Mouse (Mus musculus) forebrain, embryonic 14.5 days (tissue): Measurements from ENCODE around the gene Zfp811. TPM values are rescaled to one million over a fixed set of nuclear protein-coding genes. Genes with fewer than 3 reads are reported as not detected.

Experiments used
- ATAC-seq: fragments of 200-750 bp; cut with Nextera tagmentation; 2 replicates; pipeline ENCODE4 v1.8.0; 2017; ENCODE audit warnings: mild to moderate bottlenecking, moderate library complexity
- DNase-seq: peaks from one replicate; pipeline ENCODE4 v3.0.0-alpha.2; 2015; ENCODE audit warnings: low spot score
- H3K27ac ChIP-seq: fragments of 300-500 bp; sonication (generic); 2 replicates; pipeline ENCODE4 v1.5.1; 2014; ENCODE audit warnings: low read depth, mild to moderate bottlenecking, control low read depth, low read length, moderate library complexity
- H3K27me3 ChIP-seq: fragments of 300-500 bp; sonication (generic); replicated peaks from 2 replicates; pipeline ENCODE4 v1.6.1; 2014; ENCODE audit warnings: low read length, control low read depth, mixed read lengths; ENCODE audit not compliant: control insufficient read depth, insufficient read depth
- H3K36me3 ChIP-seq: fragments of 300-500 bp; sonication (generic); 2 replicates; pipeline ENCODE4 v1.6.1; 2014; ENCODE audit warnings: low read length, control low read depth; ENCODE audit not compliant: control insufficient read depth, insufficient read depth
- H3K4me1 ChIP-seq: fragments of 300-500 bp; sonication (generic); 2 replicates; pipeline ENCODE4 v1.6.1; 2014; ENCODE audit warnings: antibody characterized with exemption, low read length, control low read depth; ENCODE audit not compliant: control insufficient read depth, insufficient read depth
- H3K4me2 ChIP-seq: fragments of 300-500 bp; sonication (generic); 2 replicates; pipeline ENCODE4 v1.6.1; 2014; ENCODE audit warnings: mild to moderate bottlenecking, control low read depth, low read length
- H3K4me3 ChIP-seq: fragments of 300-500 bp; sonication (generic); 2 replicates; pipeline ENCODE4 v1.5.1; 2014; ENCODE audit warnings: low read depth, low read length, control low read depth
- H3K9ac ChIP-seq: fragments of 300-500 bp; sonication (generic); 2 replicates; pipeline ENCODE4 v1.6.1; 2014; ENCODE audit warnings: mild to moderate bottlenecking, low read length, control low read depth, moderate library complexity
- H3K9me3 ChIP-seq: fragments of 300-500 bp; sonication (generic); replicated peaks from 2 replicates; pipeline ENCODE4 v1.6.1; 2016; ENCODE audit warnings: low read length, control low read depth, mixed read lengths; ENCODE audit not compliant: control insufficient read depth
- WGBS: fragments of 180-500 bp; shearing (Covaris S2); extraction: QIAGEN DNeasy Blood & Tissue Kit; methylation state at CpG from one replicate; pipeline ENCODE4 v1.1.7; 2014; 5-methylcytosine and 5-hydroxymethylcytosine counted together
- polyA plus RNA-seq: library from polyadenylated mRNA; unstranded; fragments of >200 nt; fragmentation: Nextera tagmentation; extraction: Ambion mirVana; gene quantifications from 2 replicates; pipeline ENCODE4 v1.2.1, GENCODE M21; 2014

Gene Zfp811
- polyA plus RNA-seq, 1 experiment from 2014 or later: 22.2 TPM

DNA sequence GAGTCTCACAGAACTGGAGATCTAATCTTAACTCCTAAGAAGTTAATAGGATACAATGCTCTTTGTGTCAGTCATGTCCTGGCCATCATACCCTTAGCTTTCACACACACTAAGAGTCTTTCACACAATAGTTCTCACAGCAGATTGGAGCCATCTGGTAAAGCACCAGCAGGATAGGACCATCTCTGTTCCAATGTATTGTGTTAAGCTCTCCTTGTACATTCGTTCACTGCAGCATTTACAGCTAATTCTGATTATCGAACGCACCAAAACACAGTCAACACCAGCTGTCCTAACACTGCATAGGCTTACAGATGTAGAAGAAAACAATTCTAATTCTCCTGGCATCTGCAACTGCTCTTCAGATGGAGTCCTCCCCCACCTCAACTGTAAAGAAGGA is 32.2 kb downstream of the Zfp811 start:
- no peaks in the 10 kb centered on the region for H3K27me3 ChIP-seq
- WGBS: 86% methylated on average over 3 of the region's 3 CpGs
- no peak overlapping the region for H3K4me2 ChIP-seq
- no peaks in the 10 kb centered on the region for H3K4me1 ChIP-seq
- ATAC-seq (no peak), DNase-seq (no peak)
- H3K36me3 ChIP-seq: peaks cover 55% of the 10 kb centered on the region
- no peak overlapping the region for H3K27ac ChIP-seq
- H3K9me3 ChIP-seq: no peaks in the 10 kb centered on the region
- no peak overlapping the region for H3K4me3 ChIP-seq
- H3K9ac ChIP-seq: no peak overlapping the region

DNA sequence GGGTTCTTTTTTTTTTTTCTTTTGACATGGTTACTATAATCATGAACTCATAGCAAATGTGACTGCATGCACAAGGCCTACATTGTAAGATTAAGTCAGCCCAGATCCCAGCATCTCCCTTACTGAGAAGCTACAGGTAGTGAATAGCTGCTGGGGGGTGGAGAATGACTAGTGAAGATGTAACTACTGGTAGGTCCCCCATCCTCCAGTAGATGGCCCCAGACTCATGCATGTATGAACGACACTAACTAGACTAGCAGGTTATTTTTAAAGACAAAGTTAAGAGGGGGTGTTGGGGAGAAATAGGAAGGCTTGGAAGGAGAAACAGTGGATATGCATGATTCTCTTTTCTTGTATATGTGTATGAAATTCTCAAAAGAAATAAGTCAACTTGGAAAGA is 38.5 kb downstream of the Zfp811 start:
- Histone ChIP-seq H3K36me3 (peaks cover 73% of the 10 kb centered on the region), H3K4me1 (no peaks in the 10 kb centered on the region), H3K9me3 (peaks cover 5% of the 10 kb centered on the region; the same call in 1 of the 2 replicates), H3K27ac (no peak overlapping the region), H3K4me3 (no peak overlapping the region), H3K9ac (no peak overlapping the region), H3K4me2 (no peak overlapping the region), H3K27me3 (no peaks in the 10 kb centered on the region)
- no peak for DNase-seq
- no peak for ATAC-seq
- WGBS: 91% methylated on average over 1 of the region's 1 CpGs

GRCm38 (mm10) chr17:32766422-32766821 is 43.3 kb downstream of the Zfp811 start:
- WGBS: 98% methylated on average over 2 of the region's 2 CpGs
- no peak for DNase-seq
- no peaks in the 10 kb centered on the region for H3K27me3 ChIP-seq
- ATAC-seq: no peak
- peaks cover 40% of the 10 kb centered on the region for H3K36me3 ChIP-seq
- H3K4me3 ChIP-seq: no peak overlapping the region
- peaks cover 8% of the 10 kb centered on the region; the same call in 1 of the 2 replicates for H3K9me3 ChIP-seq
- no peak overlapping the region for H3K9ac ChIP-seq
- H3K4me1 ChIP-seq: no peaks in the 10 kb centered on the region
- no peak overlapping the region for H3K27ac ChIP-seq
- H3K4me2 ChIP-seq: no peak overlapping the region

DNA sequence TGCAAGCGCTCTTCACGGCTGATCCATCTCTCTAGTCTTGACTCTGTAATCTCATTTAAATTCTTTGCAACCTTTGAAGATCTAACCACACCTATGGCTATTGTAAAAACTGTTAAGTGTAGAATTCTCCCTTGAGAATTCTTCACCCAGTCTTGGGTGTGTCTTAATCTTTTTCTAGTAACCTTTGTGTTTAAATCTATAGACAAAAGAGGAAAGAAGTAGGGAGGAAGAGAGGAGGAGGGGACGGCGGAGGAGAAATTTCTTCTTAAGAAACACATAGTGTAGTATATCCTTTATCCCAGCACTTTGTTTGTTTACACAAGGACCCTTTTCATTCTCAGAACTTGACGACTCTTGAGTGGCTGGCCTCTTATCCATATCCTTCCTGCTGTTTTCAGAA is 52.4 kb downstream of the Zfp811 start:
- Histone ChIP-seq H3K4me3 (no peak overlapping the region), H3K4me1 (no peaks in the 10 kb centered on the region), H3K9me3 (no peaks in the 10 kb centered on the region), H3K9ac (no peak overlapping the region), H3K27me3 (no peaks in the 10 kb centered on the region), H3K27ac (no peak overlapping the region), H3K4me2 (no peak overlapping the region), H3K36me3 (no peaks in the 10 kb centered on the region)
- DNase-seq (no peak), ATAC-seq (no peak)
- WGBS: 67% methylated on average over 5 of the region's 5 CpGs

DNA sequence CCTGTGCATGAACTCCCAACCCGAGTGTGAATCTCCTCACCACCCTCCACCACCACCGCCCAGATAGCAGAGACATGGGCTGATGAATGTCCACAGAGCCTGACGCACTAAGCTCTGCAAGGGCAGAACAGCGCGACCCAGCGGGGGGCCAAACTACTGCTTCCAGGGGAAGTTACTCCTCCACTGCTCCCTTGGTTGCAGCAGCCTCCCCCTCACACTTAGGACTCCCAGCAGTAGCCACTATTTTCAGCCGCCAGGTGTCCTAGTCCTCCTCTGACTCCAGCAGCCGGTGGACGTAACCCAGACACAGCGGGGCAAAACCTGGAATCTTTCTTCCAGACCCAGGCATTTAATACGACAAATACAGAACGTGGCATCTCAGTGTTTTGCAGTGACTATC is 56.1 kb downstream of the Zfp811 start:
- Histone ChIP-seq H3K9me3 (no peaks in the 10 kb centered on the region), H3K27me3 (no peaks in the 10 kb centered on the region), H3K4me3 (no peak overlapping the region), H3K9ac (no peak overlapping the region), H3K4me1 (no peaks in the 10 kb centered on the region), H3K36me3 (no peaks in the 10 kb centered on the region), H3K4me2 (no peak overlapping the region), H3K27ac (no peak overlapping the region)
- ATAC-seq: no peak
- WGBS: 19% methylated on average over 12 of the region's 12 CpGs
- DNase-seq: peak; percentile 10

GRCm38 (mm10) chr17:32752813-32753360 is 56.8 kb downstream of the Zfp811 start:
- ATAC-seq (no peak), DNase-seq (no peak)
- no peak overlapping the region for H3K4me3 ChIP-seq
- WGBS: 75% methylated on average over 6 of the region's 6 CpGs
- no peaks in the 10 kb centered on the region for H3K4me1 ChIP-seq
- H3K27me3 ChIP-seq: no peaks in the 10 kb centered on the region
- no peak overlapping the region for H3K27ac ChIP-seq
- H3K9me3 ChIP-seq: no peaks in the 10 kb centered on the region
- no peaks in the 10 kb centered on the region for H3K36me3 ChIP-seq
- no peak overlapping the region for H3K4me2 ChIP-seq
- no peak overlapping the region for H3K9ac ChIP-seq

GRCm38 (mm10) chr17:32750611-32751010 is 59.1 kb downstream of the Zfp811 start:
- no peaks in the 10 kb centered on the region for H3K27me3 ChIP-seq
- no peaks in the 10 kb centered on the region for H3K4me1 ChIP-seq
- no peak overlapping the region for H3K4me2 ChIP-seq
- WGBS: 57% methylated on average over 5 of the region's 5 CpGs
- no peak overlapping the region for H3K9ac ChIP-seq
- H3K4me3 ChIP-seq: no peak overlapping the region
- no peak for ATAC-seq
- H3K36me3 ChIP-seq: no peaks in the 10 kb centered on the region
- DNase-seq: no peak
- H3K9me3 ChIP-seq: no peaks in the 10 kb centered on the region
- no peak overlapping the region for H3K27ac ChIP-seq

Other genes with a start within 250 kb of the Zfp811 start
- not detected in 2 replicates for gene Cyp4f37, start 188.6 kb downstream of the Zfp811 start, polyA plus RNA-seq
- gene Cyp4f40, start 151.0 kb downstream of the Zfp811 start, polyA plus RNA-seq: not detected in 2 replicates
- gene Cyp4f15, start 124.3 kb downstream of the Zfp811 start, polyA plus RNA-seq: 0.76 and 1.5 TPM in 2 replicates
- 44.1 and 72.0 TPM in 2 replicates for gene Zfp871, start 21.6 kb downstream of the Zfp811 start, polyA plus RNA-seq
- 20.7 and 25.7 TPM in 2 replicates for gene Zfp799, start 20.3 kb upstream of the Zfp811 start, polyA plus RNA-seq
- 8.5 and 10.9 TPM in 2 replicates for gene Zfp870, start 81.7 kb upstream of the Zfp811 start, polyA plus RNA-seq
- 0.10 TPM in 1 of 2 replicates, not detected in the other for gene Cyp4f14, start 107.4 kb upstream of the Zfp811 start, polyA plus RNA-seq
- 3.6 and 4.5 TPM in 2 replicates for gene Cyp4f13, start 137.5 kb upstream of the Zfp811 start, polyA plus RNA-seq
- 12.1 and 12.7 TPM in 2 replicates for gene Zfp472, start 155.9 kb upstream of the Zfp811 start, polyA plus RNA-seq
- gene Zfp952, start 183.2 kb upstream of the Zfp811 start, polyA plus RNA-seq: 17.5 and 20.0 TPM in 2 replicates
- 25.5 and 29.9 TPM in 2 replicates for gene Zfp763, start 223.5 kb upstream of the Zfp811 start, polyA plus RNA-seq